Mouse (Mus musculus): Measurements from ENCODE around the gene Zkscan14. TPM values are rescaled to one million over a fixed set of nuclear protein-coding genes. Genes with fewer than 3 reads are reported as not detected.

The Zkscan14 gene
- polyA plus RNA-seq, 1 experiment from 2014 or later: 10.1 TPM

DNA sequence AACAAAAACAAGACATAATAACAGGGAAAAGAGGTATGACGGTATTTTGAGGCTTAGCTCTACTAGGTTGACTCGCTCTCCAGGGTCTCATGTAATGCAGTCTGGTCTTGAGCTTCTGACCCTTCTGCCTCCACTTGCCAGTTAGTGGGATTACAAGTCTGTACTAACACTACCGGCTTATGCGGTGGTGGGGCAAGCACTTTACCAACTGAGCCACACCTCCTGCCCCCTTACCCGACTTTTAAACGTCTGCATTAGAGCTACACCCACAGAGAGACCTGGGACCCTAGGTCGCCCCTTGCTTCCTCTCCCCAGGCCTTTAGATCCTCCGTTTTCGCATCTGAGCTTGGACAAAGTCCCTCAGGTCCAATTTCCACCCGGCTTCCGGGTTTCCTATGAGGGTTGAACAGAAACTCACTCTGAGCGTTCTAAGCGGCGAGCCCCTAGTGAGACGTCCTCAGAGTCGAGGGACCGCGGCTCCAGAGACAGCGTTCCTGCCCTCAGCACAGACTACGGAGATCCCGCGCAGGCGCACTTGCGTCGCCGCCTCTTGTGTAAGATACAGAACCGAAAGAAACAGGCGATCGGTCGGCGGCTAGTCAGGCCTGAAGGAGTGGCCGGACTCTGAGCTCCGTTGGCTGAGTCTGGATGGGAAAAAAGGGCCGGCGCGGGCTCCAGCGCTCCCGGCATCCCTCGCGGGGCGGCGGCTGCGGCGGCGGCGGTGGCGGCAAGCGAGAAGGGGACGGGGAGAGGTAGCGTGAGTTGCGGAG, 34.9 kb downstream of the Zkscan14 start, which contains the start of the genes Ptcd1 and Cpsf4:
Gene Ptcd1, minus strand, starts transcription at position 573 of the 770 bp plus-strand sequence.
Gene Cpsf4, plus strand, starts transcription at position 678 of the 770 bp plus-strand sequence.
- DNase-seq (ENCODE audit: low spot score) (peak; percentile 99), ATAC-seq (replicated peaks; ENCODE audit: low FRiP score, low read depth) (peak; percentile 92)
- Histone ChIP-seq H3K4me1 (replicated peaks; ENCODE audit: insufficient read depth, low read length) (peaks cover 12% of the 10 kb centered on the region), H3K27ac (peak within 1 kb of the TSS; percentile 91), H3K4me3 (replicated peaks; ENCODE audit: low read depth, low read length) (peak within 1 kb of the TSS; percentile 83), H3K4me2 (ENCODE audit: low read length) (peak within 1 kb of the TSS; percentile 92), H3K27me3 (ENCODE audit: insufficient read depth, low read length) (no peaks in the 10 kb centered on the region), H3K9me3 (replicated peaks; ENCODE audit: low read length) (no peaks in the 10 kb centered on the region), H3K9ac (ENCODE audit: low read depth, low read length) (peak within 1 kb of the TSS; percentile 96), H3K36me3 (ENCODE audit: insufficient read depth, low read length) (0 out of 2 replicates have a peak, but pooled peaks cover 16% of the 10 kb centered on the region)
- TF ChIP-seq CTCF (IDR thresholded peaks at IDR 0.05; ENCODE audit: low read depth): no peak
- WGBS: under 1% methylated on average over 48 of the region's 51 CpGs

DNA sequence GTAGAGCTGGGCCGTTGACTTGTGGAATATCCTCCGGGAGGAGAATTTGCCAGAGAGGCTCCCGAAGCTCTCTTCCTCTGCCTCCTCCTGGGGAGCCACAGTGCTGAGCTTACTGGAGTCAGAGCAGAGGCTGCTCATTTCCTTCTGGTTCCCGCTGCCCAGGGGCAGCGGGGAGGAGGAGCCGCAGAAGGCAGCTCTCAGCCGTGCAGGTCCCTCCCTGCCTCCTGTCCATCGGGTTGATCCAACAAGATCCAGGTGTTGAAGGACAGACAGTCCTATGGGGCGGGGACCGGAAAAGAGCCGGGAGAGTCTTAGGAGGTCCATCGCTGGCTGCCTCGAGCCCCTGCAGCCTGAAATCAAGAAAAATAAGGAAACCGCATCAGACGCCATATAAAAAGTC, 36.5 kb downstream of the Zkscan14 start:
- no peaks in the 10 kb centered on the region for H3K9me3 ChIP-seq (replicated peaks; ENCODE audit: low read length)
- 80% methylated on average over 15 of the region's 15 CpGs for WGBS
- ATAC-seq (replicated peaks; ENCODE audit: low FRiP score, low read depth): no peak
- no peak overlapping the region for H3K9ac ChIP-seq (ENCODE audit: low read depth, low read length)
- H3K27ac ChIP-seq: peak overlapping the region; percentile 5; the same call in 1 of the 2 replicates
- H3K4me2 ChIP-seq (ENCODE audit: low read length): no peak overlapping the region
- DNase-seq (ENCODE audit: low spot score): no peak
- no peaks in the 10 kb centered on the region for H3K27me3 ChIP-seq (ENCODE audit: insufficient read depth, low read length)
- H3K36me3 ChIP-seq (ENCODE audit: insufficient read depth, low read length): 0 out of 2 replicates have a peak, but pooled peaks cover 19% of the 10 kb centered on the region
- H3K4me1 ChIP-seq (replicated peaks; ENCODE audit: insufficient read depth, low read length): peaks cover 12% of the 10 kb centered on the region
- H3K4me3 ChIP-seq (replicated peaks; ENCODE audit: low read depth, low read length): no peak overlapping the region
- no peak for TF ChIP-seq CTCF (IDR thresholded peaks at IDR 0.05; ENCODE audit: low read depth)

DNA sequence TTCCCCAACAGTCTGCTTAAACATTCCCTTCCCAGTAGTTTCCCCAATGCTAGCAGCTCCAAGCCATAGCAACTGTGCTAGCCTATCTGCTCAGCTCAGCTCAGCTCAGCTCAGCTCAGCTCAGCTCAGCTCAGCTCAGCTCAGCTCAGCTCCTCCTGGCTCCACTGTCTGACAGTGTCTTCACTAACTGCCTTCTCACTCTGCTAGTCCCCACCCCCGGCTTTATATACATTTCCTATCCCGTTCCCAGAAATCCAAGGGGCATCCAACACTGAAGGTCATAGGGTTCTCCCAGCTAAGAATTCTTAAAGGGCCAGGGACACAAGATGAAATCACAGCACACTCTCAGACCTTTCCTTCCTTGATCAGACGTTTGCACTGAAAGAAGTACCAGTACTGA, 37.0 kb downstream of the Zkscan14 start:
- H3K36me3 ChIP-seq (ENCODE audit: insufficient read depth, low read length): 0 out of 2 replicates have a peak, but pooled peaks cover 21% of the 10 kb centered on the region
- H3K27me3 ChIP-seq (ENCODE audit: insufficient read depth, low read length): no peaks in the 10 kb centered on the region
- no peaks in the 10 kb centered on the region for H3K9me3 ChIP-seq (replicated peaks; ENCODE audit: low read length)
- H3K9ac ChIP-seq (ENCODE audit: low read depth, low read length): no peak overlapping the region
- H3K4me1 ChIP-seq (replicated peaks; ENCODE audit: insufficient read depth, low read length): peaks cover 12% of the 10 kb centered on the region
- TF ChIP-seq CTCF (IDR thresholded peaks at IDR 0.05; ENCODE audit: low read depth): no peak
- DNase-seq (ENCODE audit: low spot score) (peak; percentile 40), ATAC-seq (replicated peaks; ENCODE audit: low FRiP score, low read depth) (no peak)
- H3K27ac ChIP-seq: peak overlapping the region; percentile 5; the same call in 1 of the 2 replicates
- H3K4me2 ChIP-seq (ENCODE audit: low read length): peak overlapping the region; percentile 5; the same call in 1 of the 2 replicates
- no peak overlapping the region for H3K4me3 ChIP-seq (replicated peaks; ENCODE audit: low read depth, low read length)
- 44% methylated on average over 3 of the region's 3 CpGs for WGBS

- H3K4me1 ChIP-seq (replicated peaks; ENCODE audit: insufficient read depth, low read length): peaks cover 5% of the 10 kb centered on the region; the same call in 1 of the 2 replicates
- TF ChIP-seq CTCF (IDR thresholded peaks at IDR 0.05; ENCODE audit: low read depth): no peak
- WGBS: 96% methylated on average over 14 of the region's 14 CpGs
- DNase-seq (ENCODE audit: low spot score): no peak
- ATAC-seq (replicated peaks; ENCODE audit: low FRiP score, low read depth): no peak
- no peak overlapping the region for H3K4me3 ChIP-seq (replicated peaks; ENCODE audit: low read depth, low read length)
- no peaks in the 10 kb centered on the region for H3K9me3 ChIP-seq (replicated peaks; ENCODE audit: low read length)
- no peak overlapping the region for H3K9ac ChIP-seq (ENCODE audit: low read depth, low read length)
- H3K4me2 ChIP-seq (ENCODE audit: low read length): no peak overlapping the region
- peaks cover 40% of the 10 kb centered on the region; the same call in 1 of the 2 replicates for H3K36me3 ChIP-seq (ENCODE audit: insufficient read depth, low read length)
- H3K27me3 ChIP-seq (ENCODE audit: insufficient read depth, low read length): no peaks in the 10 kb centered on the region
- no peak overlapping the region for H3K27ac ChIP-seq
Measured at GRCm38 (mm10) chr5:145161361-145161760, 40.3 kb downstream of the Zkscan14 start.

DNA sequence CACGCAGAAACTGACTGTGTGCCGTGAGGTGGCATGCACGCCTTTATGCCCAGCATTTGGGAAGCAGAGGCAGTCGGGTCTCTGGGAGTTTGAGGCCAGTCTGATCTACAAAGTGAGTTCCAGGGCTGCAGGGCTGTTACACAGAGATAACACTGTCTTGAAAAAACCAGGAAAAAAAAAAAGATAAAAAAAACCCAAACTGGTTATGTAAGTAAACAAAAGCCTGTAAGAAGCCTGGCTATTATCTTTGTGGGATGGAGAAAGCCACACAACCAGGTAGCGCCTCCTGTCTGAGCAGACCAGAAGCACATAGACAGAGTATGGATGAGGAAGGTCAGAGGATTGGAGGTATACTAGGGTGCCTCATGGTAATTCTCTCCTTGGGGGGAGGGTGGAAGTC, 49.0 kb downstream of the Zkscan14 start:
- ATAC-seq (replicated peaks; ENCODE audit: low FRiP score, low read depth): no peak
- Histone ChIP-seq H3K9me3 (replicated peaks; ENCODE audit: low read length) (no peaks in the 10 kb centered on the region), H3K9ac (ENCODE audit: low read depth, low read length) (no peak overlapping the region), H3K4me1 (replicated peaks; ENCODE audit: insufficient read depth, low read length) (no peaks in the 10 kb centered on the region), H3K4me2 (ENCODE audit: low read length) (no peak overlapping the region), H3K27ac (no peak overlapping the region), H3K27me3 (ENCODE audit: insufficient read depth, low read length) (no peaks in the 10 kb centered on the region), H3K4me3 (replicated peaks; ENCODE audit: low read depth, low read length) (no peak overlapping the region), H3K36me3 (ENCODE audit: insufficient read depth, low read length) (peaks cover 72% of the 10 kb centered on the region)
- TF ChIP-seq CTCF (IDR thresholded peaks at IDR 0.05; ENCODE audit: low read depth): no peak
- no peak for DNase-seq (ENCODE audit: low spot score)
- WGBS: 94% methylated on average over 5 of the region's 5 CpGs

DNA sequence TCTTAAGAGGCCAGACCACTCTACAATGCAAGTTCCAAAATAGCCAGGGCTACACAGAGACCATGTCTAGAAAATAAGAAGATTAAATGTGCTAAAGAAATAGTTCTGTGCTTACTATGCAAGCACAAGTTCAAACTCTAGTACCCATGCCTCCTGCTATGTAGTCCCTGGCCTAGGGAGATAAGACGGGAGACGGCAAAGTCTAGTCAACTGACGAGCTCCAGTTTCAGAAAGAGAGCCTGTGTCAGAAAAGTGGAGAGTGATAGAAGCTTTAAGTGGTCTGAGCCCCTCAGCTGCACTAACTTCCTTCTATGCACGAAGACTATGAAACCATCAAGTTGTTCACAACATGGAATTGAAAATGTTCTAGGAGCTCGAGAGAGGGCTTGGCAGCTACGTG, 52.4 kb downstream of the Zkscan14 start:
- Histone ChIP-seq H3K4me2 (ENCODE audit: low read length) (no peak overlapping the region), H3K27ac (no peak overlapping the region), H3K9ac (ENCODE audit: low read depth, low read length) (no peak overlapping the region), H3K9me3 (replicated peaks; ENCODE audit: low read length) (no peaks in the 10 kb centered on the region), H3K4me1 (replicated peaks; ENCODE audit: insufficient read depth, low read length) (no peaks in the 10 kb centered on the region), H3K36me3 (ENCODE audit: insufficient read depth, low read length) (peaks cover 87% of the 10 kb centered on the region), H3K4me3 (replicated peaks; ENCODE audit: low read depth, low read length) (no peak overlapping the region), H3K27me3 (ENCODE audit: insufficient read depth, low read length) (no peaks in the 10 kb centered on the region)
- WGBS: 92% methylated on average over 6 of the region's 6 CpGs
- DNase-seq (ENCODE audit: low spot score) (no peak), ATAC-seq (replicated peaks; ENCODE audit: low FRiP score, low read depth) (no peak)
- no peak for TF ChIP-seq CTCF (IDR thresholded peaks at IDR 0.05; ENCODE audit: low read depth)

Data from kidney, postnatal 0 days (tissue).